Mouse (Mus musculus) lung, postnatal 4 days (tissue): ENCODE data around the gene Gm49416.
"Not testable (repeated sequence)": the region's sequence is repeated elsewhere in the genome, so short reads cannot be mapped to it uniquely, and the experiment has no call there.

ENCODE experiments used
- DNase-seq, 2 experiments: peaks; one replicate each; pipeline ENCODE4 v3.0.0; 2021

Gene Gm49416

GRCm38 (mm10) chr19:8888511-8889385 is at the start of gene Gm49416, which contains the start of gene 1810009A15Rik:
Gene Gm49416 (plus strand): TSS chr19:8888926.
Gene 1810009A15Rik (plus strand): TSS chr19:8888853.
- peak; percentile 96 for DNase-seq

GRCm38 (mm10) chr19:8839103-8839907 is 49.4 kb upstream of the Gm49416 start, which contains the start of gene Gng3:
Gene Gng3 (minus strand): TSS chr19:8839194.
- DNase-seq = no peak

- peak; percentile 85 to 89 for DNase-seq
Observed at GRCm38 (mm10) chr19:8839908-8840791, 48.6 kb upstream of the Gm49416 start.

GRCm38 (mm10) chr19:8841012-8841411 is 47.7 kb upstream of the Gm49416 start:
- no peak for DNase-seq

- no peak for DNase-seq
Observed at GRCm38 (mm10) chr19:8842961-8843360, 45.8 kb upstream of the Gm49416 start.

- peak; percentile 56 to 82 for DNase-seq
Observed at GRCm38 (mm10) chr19:8844371-8845129, 44.2 kb upstream of the Gm49416 start.

- DNase-seq = no peak
Observed at GRCm38 (mm10) chr19:8848356-8848755, 40.4 kb upstream of the Gm49416 start.

GRCm38 (mm10) chr19:8850402-8850901 is 38.3 kb upstream of the Gm49416 start, which contains the start of gene Lrrn4cl:
Gene Lrrn4cl (plus strand): TSS chr19:8850768.
- DNase-seq = peak in 1 of 2 experiments; percentile 67

- DNase-seq = peak in 1 of 2 experiments; percentile 39
Observed at GRCm38 (mm10) chr19:8851639-8852038, 37.1 kb upstream of the Gm49416 start.

- no peak for DNase-seq
Observed at GRCm38 (mm10) chr19:8852236-8852928, 36.3 kb upstream of the Gm49416 start.

- DNase-seq = no peak
Observed at GRCm38 (mm10) chr19:8853117-8853516, 35.6 kb upstream of the Gm49416 start.

GRCm38 (mm10) chr19:8857689-8858088 is 31.0 kb upstream of the Gm49416 start:
- peak; percentile 53 to 69 for DNase-seq

GRCm38 (mm10) chr19:8859018-8859417 is 29.7 kb upstream of the Gm49416 start:
- peak in 1 of 2 experiments; percentile 39 for DNase-seq

- DNase-seq = no peak
Observed at GRCm38 (mm10) chr19:8864265-8864664, 24.5 kb upstream of the Gm49416 start.

- not testable (repeated sequence) for DNase-seq
Observed at GRCm38 (mm10) chr19:8870381-8870780, 18.3 kb upstream of the Gm49416 start.

- peak in 1 of 2 experiments; percentile 11 for DNase-seq
Observed at GRCm38 (mm10) chr19:8870838-8871237, 17.9 kb upstream of the Gm49416 start.

- DNase-seq = peak; percentile 97
Observed at GRCm38 (mm10) chr19:8871267-8872186, 17.2 kb upstream of the Gm49416 start, which contains the start of gene Ubxn1. Gene Ubxn1 (plus strand): TSS chr19:8871496.

GRCm38 (mm10) chr19:8872266-8872840 is 16.4 kb upstream of the Gm49416 start:
- DNase-seq = no peak

- no peak for DNase-seq
Observed at GRCm38 (mm10) chr19:8875031-8875430, 13.7 kb upstream of the Gm49416 start.
